Mouse (Mus musculus): ENCODE results near the gene Slc25a11.

- TF ChIP-seq CTCF (IDR thresholded peaks at IDR 0.05; ENCODE audit: control insufficient read depth, insufficient read depth, insufficient read length): no peak
- TF ChIP-seq MAX (IDR thresholded peaks at IDR 0.05): no peak
Observed at GRCm38 (mm10) chr11:70646259-70646555, 1.1 kb downstream of the Slc25a11 start.
